Mouse (Mus musculus): ENCODE measurements around the gene Hk2. TPM values are rescaled to one million over a fixed set of nuclear protein-coding genes. Genes with fewer than 3 reads are reported as not detected.

The Hk2 gene
- polyA plus RNA-seq, 1 experiment from 2014 or later, result 6.0 TPM

DNA sequence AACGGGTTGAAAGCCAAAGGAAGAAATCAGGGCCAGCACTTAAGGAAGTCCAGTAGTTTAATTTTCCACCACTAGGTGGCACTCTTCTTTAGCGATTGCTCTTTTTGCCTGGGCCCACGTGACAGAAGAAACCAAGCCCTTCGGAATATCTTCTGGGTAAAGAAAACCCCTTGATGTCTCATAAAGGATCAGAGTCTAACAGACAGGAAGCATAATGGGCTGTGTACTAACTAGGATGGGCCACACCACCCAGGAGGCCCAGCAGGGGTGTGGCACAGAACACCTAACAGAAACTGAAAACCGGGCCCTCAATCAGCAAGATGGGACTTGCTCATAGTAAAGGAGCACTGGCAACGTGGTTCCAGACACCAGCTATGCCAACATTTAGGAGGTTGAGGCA lies 34.0 kb downstream of the Hk2 start:
- ATAC-seq (ENCODE audit: low read depth) (no peak), DNase-seq (no peak)
- Histone ChIP-seq H3K4me3 (replicated peaks) (no peak overlapping the region; the same call in 1 of the 2 replicates), H3K9ac (no peak overlapping the region), H3K27me3 (no peaks in the 10 kb centered on the region), H3K27ac (no peak overlapping the region), H3K4me2 (peak overlapping the region; percentile 29; the same call in 1 of the 2 replicates), H3K9me3 (replicated peaks) (no peaks in the 10 kb centered on the region), H3K36me3 (peaks cover 45% of the 10 kb centered on the region), H3K4me1 (replicated peaks) (peaks cover 6% of the 10 kb centered on the region)
- WGBS (ENCODE audit: insufficient replicate concordance), result 21% methylated on average over 6 of the region's 6 CpGs

DNA sequence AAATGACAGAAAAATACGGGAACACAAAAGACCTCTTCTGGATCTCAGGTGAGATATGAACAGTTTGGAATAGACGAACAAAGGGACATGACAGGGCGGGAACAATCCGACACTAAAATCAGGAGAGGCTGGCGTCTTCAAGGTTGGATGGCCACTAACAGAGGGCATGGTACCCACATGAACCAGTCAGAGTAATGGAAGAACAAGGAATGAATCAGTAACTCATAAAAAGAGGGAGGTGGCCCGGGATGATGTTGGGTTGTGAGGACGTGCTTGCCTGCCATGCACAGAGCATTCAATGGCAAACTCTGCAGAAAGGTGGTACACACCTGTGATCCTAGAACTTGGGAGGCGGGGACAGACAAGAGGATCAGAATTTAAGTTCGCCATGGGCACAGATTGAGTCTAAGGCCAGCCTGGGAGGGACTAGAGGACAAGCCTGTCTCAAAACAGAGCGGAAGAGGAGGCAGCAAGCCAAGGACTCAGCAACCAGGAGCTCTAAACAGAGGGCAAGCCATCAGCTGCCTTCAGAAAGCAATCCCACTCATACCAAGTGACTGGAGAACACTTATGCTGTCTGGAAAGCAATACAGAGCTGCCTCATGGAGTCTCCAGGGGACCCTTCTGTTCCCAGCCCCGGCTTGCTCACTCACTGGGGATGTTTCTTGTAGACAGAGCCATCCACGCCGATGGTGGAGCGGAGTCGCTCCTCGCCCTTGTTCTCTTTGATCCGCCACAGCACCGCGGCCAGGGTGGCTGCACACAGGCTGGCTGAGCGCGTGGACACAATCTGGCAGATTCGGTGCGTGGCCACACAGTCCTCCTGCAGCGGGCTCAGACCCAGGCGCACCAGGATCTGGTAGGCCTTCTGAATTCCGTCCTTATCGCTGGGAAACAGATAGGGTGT lies 36.4 kb downstream of the Hk2 start:
- ATAC-seq (ENCODE audit: low read depth), result no peak
- no peaks in the 10 kb centered on the region for H3K27me3 ChIP-seq
- WGBS (ENCODE audit: insufficient replicate concordance), result 81% methylated on average over 27 of the region's 27 CpGs
- H3K4me1 ChIP-seq (replicated peaks), result peaks cover 6% of the 10 kb centered on the region
- no peak overlapping the region for H3K4me2 ChIP-seq
- H3K9ac ChIP-seq, result no peak overlapping the region
- peaks cover 49% of the 10 kb centered on the region for H3K36me3 ChIP-seq
- H3K27ac ChIP-seq, result no peak overlapping the region
- DNase-seq, result no peak
- no peaks in the 10 kb centered on the region for H3K9me3 ChIP-seq (replicated peaks)
- H3K4me3 ChIP-seq (replicated peaks), result no peak overlapping the region

DNA sequence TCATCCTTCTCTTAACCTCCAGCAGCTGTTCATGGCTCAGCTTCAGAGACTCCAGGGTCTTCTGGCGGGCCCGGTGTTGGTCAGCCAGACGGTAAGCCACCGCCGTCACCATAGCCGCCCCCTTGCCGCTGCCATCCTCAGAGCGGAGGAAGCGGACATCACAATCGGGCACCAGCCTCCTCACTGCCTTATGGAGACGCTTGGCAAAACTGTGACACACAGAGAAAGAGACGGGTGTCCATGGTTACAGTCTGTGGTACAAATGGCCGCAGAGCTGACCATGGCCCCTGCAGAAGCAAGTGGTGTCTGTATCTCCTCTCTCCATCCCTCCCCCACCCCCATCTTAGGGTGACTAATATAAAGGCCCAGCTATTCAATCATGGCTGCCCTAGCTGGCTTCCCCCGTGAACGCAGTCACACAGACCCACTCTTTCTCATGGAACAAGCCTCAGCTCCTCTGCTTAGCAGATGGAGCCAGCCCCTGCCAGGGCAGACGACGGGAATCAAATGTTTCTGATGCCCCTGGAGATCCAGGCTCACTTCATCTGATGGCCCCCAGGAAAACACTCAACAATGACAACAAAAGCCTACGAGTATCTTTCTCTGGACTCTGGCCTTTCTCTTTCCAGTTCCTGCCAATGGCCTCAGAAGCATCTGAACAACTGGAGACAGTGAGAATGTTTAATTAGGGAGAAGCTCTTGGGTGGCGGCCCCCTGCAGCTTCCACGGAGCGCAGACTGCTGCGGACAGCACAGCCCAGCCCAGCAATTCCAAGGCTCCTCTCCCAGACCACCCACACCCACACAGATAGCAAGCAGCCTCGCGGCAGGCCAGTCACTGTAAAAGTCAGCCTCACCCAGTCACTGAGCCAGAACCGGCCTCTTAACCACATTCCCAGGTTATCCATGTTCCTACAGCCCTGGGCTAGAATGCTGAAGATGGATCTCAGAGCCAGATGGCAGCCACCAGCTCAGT lies 37.3 kb downstream of the Hk2 start:
- no peak for DNase-seq
- Histone ChIP-seq H3K27me3 (no peaks in the 10 kb centered on the region), H3K4me2 (no peak overlapping the region), H3K9ac (no peak overlapping the region), H3K4me3 (replicated peaks) (no peak overlapping the region), H3K9me3 (replicated peaks) (no peaks in the 10 kb centered on the region), H3K36me3 (peaks cover 46% of the 10 kb centered on the region), H3K27ac (no peak overlapping the region), H3K4me1 (replicated peaks) (peaks cover 6% of the 10 kb centered on the region)
- 83% methylated on average over 25 of the region's 25 CpGs for WGBS (ENCODE audit: insufficient replicate concordance)
- ATAC-seq (ENCODE audit: low read depth), result no peak

DNA sequence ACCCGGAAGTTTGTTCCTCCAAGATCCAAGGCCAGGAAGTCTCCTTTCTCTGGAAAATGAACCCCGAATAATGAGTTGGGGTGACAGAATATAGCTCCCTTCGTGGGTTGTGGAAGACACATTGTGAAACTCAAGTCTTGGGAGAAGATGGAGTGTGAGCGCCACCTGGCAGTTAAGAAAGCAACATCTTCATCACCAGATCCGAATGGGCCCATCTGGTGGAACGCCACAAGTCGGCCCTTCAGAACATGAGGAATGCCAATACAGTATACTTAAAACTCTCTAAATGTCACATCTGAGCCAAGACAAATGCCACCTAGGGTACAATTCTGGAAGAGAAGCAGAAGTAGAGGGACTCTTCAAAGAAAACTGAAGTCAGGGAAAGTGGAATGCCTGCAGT lies 38.9 kb downstream of the Hk2 start:
- no peak for DNase-seq
- Histone ChIP-seq H3K9ac (no peak overlapping the region), H3K4me2 (no peak overlapping the region), H3K27me3 (no peaks in the 10 kb centered on the region), H3K36me3 (peaks cover 62% of the 10 kb centered on the region), H3K27ac (no peak overlapping the region), H3K4me1 (replicated peaks) (peaks cover 1% of the 10 kb centered on the region), H3K4me3 (replicated peaks) (no peak overlapping the region), H3K9me3 (replicated peaks) (no peaks in the 10 kb centered on the region)
- no peak for ATAC-seq (ENCODE audit: low read depth)
- WGBS (ENCODE audit: insufficient replicate concordance), result 78% methylated on average over 7 of the region's 7 CpGs

DNA sequence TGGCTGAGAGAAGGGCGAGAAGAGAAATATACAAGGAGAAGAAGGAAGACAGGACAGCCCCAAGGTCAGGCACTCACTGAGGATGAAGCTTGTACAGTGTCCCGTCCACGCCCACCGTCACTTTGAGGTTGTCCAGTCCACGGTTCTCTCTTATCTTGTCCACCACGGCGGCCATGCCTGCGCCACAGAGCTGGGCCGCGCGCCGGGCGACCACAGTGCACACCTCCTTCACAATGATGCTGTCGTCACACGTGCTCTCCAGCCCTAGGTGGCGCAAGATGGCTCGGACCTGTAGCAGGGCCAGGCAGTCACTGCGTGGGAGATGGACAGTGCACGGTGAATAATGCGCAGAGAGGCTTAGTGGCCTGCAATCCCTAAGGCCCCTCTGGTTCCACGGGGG lies 45.6 kb downstream of the Hk2 start:
- Histone ChIP-seq H3K36me3 (peaks cover 66% of the 10 kb centered on the region), H3K4me1 (replicated peaks) (no peaks in the 10 kb centered on the region), H3K9ac (no peak overlapping the region), H3K27me3 (no peaks in the 10 kb centered on the region), H3K27ac (no peak overlapping the region), H3K4me2 (no peak overlapping the region), H3K4me3 (replicated peaks) (no peak overlapping the region), H3K9me3 (replicated peaks) (no peaks in the 10 kb centered on the region)
- DNase-seq, result no peak
- ATAC-seq (ENCODE audit: low read depth), result no peak
- WGBS (ENCODE audit: insufficient replicate concordance), result 78% methylated on average over 21 of the region's 21 CpGs

DNA sequence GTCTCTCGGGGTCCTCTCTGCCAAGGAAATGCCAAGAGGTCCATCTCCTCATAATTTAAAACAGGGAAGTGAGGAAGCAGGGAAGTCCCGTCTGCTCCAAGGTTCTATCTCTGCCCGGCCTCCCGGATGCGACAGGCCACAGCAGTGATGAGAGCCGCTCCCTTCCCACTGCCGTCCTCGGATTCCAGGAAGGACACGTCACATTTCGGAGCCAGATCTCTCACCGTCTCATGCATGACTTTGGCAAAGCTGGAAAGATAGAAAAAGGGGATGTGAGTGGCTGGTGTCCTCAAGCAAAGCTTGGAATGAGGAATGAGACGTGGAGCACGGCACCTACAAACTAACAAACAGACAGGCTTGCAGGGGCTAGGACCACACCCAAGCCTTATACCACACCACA lies 47.0 kb downstream of the Hk2 start:
- Histone ChIP-seq H3K4me2 (no peak overlapping the region), H3K27me3 (no peaks in the 10 kb centered on the region), H3K36me3 (peaks cover 61% of the 10 kb centered on the region), H3K4me1 (replicated peaks) (no peaks in the 10 kb centered on the region), H3K9ac (no peak overlapping the region), H3K27ac (no peak overlapping the region), H3K9me3 (replicated peaks) (no peaks in the 10 kb centered on the region), H3K4me3 (replicated peaks) (no peak overlapping the region)
- DNase-seq (no peak), ATAC-seq (ENCODE audit: low read depth) (no peak)
- WGBS (ENCODE audit: insufficient replicate concordance), result 82% methylated on average over 13 of the region's 13 CpGs

DNA sequence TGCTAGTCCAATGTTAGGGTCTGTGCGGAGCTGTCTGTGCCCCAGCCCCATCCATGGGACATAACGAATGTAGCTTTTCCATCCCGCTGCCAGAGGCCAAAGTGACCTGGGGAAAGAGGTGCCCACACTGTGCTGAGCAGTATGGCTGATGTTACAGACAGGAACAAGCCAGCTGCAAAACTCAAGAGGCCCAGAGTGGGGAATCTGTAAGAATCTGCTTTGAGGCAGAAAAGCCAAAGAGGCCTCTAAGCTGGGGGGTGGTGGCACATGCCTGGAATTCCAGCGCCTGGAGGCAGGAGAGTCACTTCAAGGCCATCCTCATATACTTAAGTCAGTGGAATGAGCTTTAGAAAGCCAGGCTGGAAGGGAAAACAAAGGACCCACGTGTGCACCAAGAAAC lies 50.9 kb downstream of the Hk2 start:
- no peak overlapping the region for H3K9ac ChIP-seq
- whole genome bisulfite sequencing (ENCODE audit: insufficient replicate concordance), result 56% methylated on average over 5 of the region's 5 CpGs
- ATAC-seq (ENCODE audit: low read depth), result no peak
- H3K9me3 ChIP-seq (replicated peaks), result no peaks in the 10 kb centered on the region
- H3K4me3 ChIP-seq (replicated peaks), result no peak overlapping the region
- peaks cover 26% of the 10 kb centered on the region for H3K36me3 ChIP-seq
- no peak overlapping the region for H3K4me2 ChIP-seq
- H3K4me1 ChIP-seq (replicated peaks), result no peaks in the 10 kb centered on the region
- no peak overlapping the region for H3K27ac ChIP-seq
- H3K27me3 ChIP-seq, result no peaks in the 10 kb centered on the region
- DNase-seq, result no peak

DNA sequence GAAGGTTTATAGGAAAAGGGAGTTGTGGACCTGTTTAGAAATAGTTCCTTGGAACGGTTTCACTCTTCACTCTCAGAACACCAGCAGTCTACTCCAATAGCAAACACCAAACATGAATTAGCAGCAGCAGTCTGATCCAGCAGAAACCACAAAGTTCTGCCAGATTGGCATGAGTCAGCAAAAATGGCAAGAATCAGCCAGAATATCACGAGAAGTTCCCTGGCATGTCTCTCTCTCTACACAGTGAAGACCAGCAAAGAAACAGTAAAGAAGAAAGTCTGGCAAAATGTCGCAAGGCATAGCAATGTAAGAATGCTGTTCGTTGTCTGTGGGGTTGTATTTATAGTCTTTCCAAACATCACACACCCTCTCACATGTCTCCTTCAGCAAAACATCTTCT lies 58.1 kb downstream of the Hk2 start:
- H3K27me3 ChIP-seq, result no peaks in the 10 kb centered on the region
- 51% methylated on average over 4 of the region's 4 CpGs for WGBS (ENCODE audit: insufficient replicate concordance)
- H3K9ac ChIP-seq, result no peak overlapping the region
- H3K36me3 ChIP-seq, result no peaks in the 10 kb centered on the region
- ATAC-seq (ENCODE audit: low read depth) (no peak), DNase-seq (no peak)
- no peaks in the 10 kb centered on the region for H3K4me1 ChIP-seq (replicated peaks)
- no peak overlapping the region for H3K4me3 ChIP-seq (replicated peaks)
- no peak overlapping the region for H3K4me2 ChIP-seq
- H3K9me3 ChIP-seq (replicated peaks), result no peaks in the 10 kb centered on the region
- no peak overlapping the region for H3K27ac ChIP-seq

DNA sequence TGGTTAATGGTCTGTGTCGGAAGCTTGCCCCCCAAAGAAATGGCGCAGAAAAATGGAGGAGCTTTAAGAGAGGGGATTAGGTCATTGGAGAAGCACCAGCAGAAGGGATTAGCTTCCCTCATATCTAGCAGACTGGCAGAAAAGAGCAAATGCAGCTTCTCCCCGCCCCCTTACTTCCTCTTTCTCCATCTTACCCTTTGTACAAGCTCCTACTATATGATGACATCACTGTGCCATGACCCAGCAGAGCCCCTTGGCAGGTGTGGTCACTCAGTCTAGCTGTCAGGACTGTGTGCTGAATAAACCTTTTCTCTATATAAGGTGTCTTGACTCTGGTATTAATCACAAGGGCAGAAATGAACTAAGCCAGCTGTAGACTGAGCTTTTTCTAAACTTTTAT lies 58.6 kb downstream of the Hk2 start:
- Histone ChIP-seq H3K9ac (no peak overlapping the region), H3K4me2 (no peak overlapping the region), H3K36me3 (no peaks in the 10 kb centered on the region), H3K27me3 (no peaks in the 10 kb centered on the region), H3K4me1 (replicated peaks) (no peaks in the 10 kb centered on the region), H3K27ac (no peak overlapping the region), H3K4me3 (replicated peaks) (no peak overlapping the region), H3K9me3 (replicated peaks) (no peaks in the 10 kb centered on the region)
- 56% methylated on average over 3 of the region's 3 CpGs for WGBS (ENCODE audit: insufficient replicate concordance)
- DNase-seq (no peak), ATAC-seq (ENCODE audit: low read depth) (no peak)

DNA sequence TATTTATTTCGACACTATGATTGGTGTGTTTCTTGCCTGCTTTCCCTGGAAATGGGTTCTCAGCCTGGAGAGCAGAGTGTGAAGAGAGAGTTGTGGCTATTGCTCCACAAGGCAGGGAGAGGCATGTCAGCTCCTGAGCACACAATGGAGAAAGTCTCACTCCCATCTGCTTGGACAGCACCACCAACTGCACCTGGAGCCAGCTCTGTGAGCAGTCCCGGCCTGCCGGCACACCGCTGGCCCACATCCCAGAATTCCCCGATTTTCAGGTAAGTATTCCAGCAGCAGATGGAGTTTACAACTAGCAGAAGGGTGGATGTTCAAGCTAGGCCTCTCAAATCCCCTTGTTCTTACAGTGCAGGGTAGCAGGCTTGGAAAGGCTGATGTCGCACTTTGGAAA lies 59.0 kb downstream of the Hk2 start:
- Histone ChIP-seq H3K27me3 (no peaks in the 10 kb centered on the region), H3K4me3 (replicated peaks) (no peak overlapping the region), H3K9me3 (replicated peaks) (no peaks in the 10 kb centered on the region), H3K27ac (no peak overlapping the region), H3K9ac (no peak overlapping the region), H3K4me2 (no peak overlapping the region), H3K4me1 (replicated peaks) (no peaks in the 10 kb centered on the region), H3K36me3 (no peaks in the 10 kb centered on the region)
- ATAC-seq (ENCODE audit: low read depth) (no peak), DNase-seq (no peak)
- 72% methylated on average over 6 of the region's 6 CpGs for WGBS (ENCODE audit: insufficient replicate concordance)

DNA sequence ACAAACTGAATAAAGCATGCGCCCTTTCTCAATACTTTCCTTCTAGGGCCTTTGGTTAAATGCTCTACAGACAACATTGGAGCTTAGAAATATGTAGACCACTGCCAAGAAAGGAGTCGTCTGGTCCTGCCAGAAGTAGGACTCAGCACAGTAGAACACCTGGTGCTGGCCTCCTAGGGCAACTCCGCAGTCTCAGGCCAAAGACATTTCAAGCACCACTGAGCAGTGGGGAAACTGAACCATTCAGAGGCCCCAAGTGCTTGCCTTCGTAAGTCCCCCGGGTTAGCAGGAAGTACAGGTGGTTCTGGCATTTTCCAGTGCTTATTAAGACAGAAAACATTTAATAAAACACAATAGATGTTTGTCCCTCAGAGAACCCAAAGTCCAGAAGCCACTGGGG lies 59.4 kb downstream of the Hk2 start:
- DNase-seq (no peak), ATAC-seq (ENCODE audit: low read depth) (no peak)
- Histone ChIP-seq H3K27ac (no peak overlapping the region), H3K27me3 (no peaks in the 10 kb centered on the region), H3K36me3 (no peaks in the 10 kb centered on the region), H3K4me2 (no peak overlapping the region), H3K9ac (no peak overlapping the region), H3K4me3 (replicated peaks) (no peak overlapping the region), H3K9me3 (replicated peaks) (no peaks in the 10 kb centered on the region), H3K4me1 (replicated peaks) (no peaks in the 10 kb centered on the region)
- WGBS (ENCODE audit: insufficient replicate concordance), result 80% methylated on average over 5 of the region's 5 CpGs
